22 mouse cellular contexts compared by ENCODE assay signal in genomic region chr3:107733329-107733728, GRCm38 (mm10). TPM values are rescaled to one million over a fixed set of nuclear protein-coding genes. Genes with fewer than 3 reads are reported as not detected.
DNase-seq lines count a peak whose midpoint lies in the region; ATAC-seq and TF ChIP-seq lines count a peak whose summit lies in the region.
"Had no signal": no experiment of that assay in that cellular context is flagged by ENCODE, and none has a peak within 500 bp of the region (broad histone marks: within the 10 kb centered on the region; RNA-seq: fewer than 3 reads in every experiment).

No protein-coding gene starts in this region.

- H3K27ac ChIP-seq in heart, postnatal 0 days (ENCODE audit: low read depth), result no peak overlapping the region
- H3K27ac ChIP-seq in heart, embryonic 11.5 days (ENCODE audit: low read depth, low read length), result no peak overlapping the region
- no peak overlapping the region for H3K27ac ChIP-seq in lung, embryonic 14.5 days (ENCODE audit: low read depth)
- H3K27ac ChIP-seq in forebrain, embryonic 12.5 days, result no peak overlapping the region
- H3K27ac ChIP-seq: forebrain, embryonic 15.5 days; gastrocnemius, adult 2 months; hindbrain, embryonic 12.5 days; hindbrain, embryonic 15.5 days had no signal

- H3K27me3 ChIP-seq in heart, postnatal 0 days (ENCODE audit: control insufficient read depth, insufficient read depth, low read length), result no peaks in the 10 kb centered on the region
- no peaks in the 10 kb centered on the region for H3K27me3 ChIP-seq in heart, embryonic 11.5 days (ENCODE audit: control insufficient read depth, insufficient read depth, low read length)
- no peaks in the 10 kb centered on the region for H3K27me3 ChIP-seq in lung, embryonic 14.5 days (ENCODE audit: insufficient read depth, low read length)
- no peaks in the 10 kb centered on the region for H3K27me3 ChIP-seq in forebrain, embryonic 12.5 days
- H3K27me3 ChIP-seq: forebrain, embryonic 15.5 days; hindbrain, embryonic 12.5 days; hindbrain, embryonic 15.5 days had no signal

- H3K4me2 ChIP-seq in heart, postnatal 0 days (ENCODE audit: low read depth, low read length), result no peak overlapping the region
- H3K4me2 ChIP-seq in heart, embryonic 11.5 days, result no peak overlapping the region
- H3K4me2 ChIP-seq in lung, embryonic 14.5 days, result no peak overlapping the region
- no peak overlapping the region for H3K4me2 ChIP-seq in forebrain, embryonic 12.5 days
- H3K4me2 ChIP-seq: forebrain, embryonic 15.5 days; hindbrain, embryonic 12.5 days; hindbrain, embryonic 15.5 days had no signal

- H3K4me3 ChIP-seq in heart, postnatal 0 days (ENCODE audit: low read depth, low read length), result no peak overlapping the region
- H3K4me3 ChIP-seq in heart, embryonic 11.5 days (ENCODE audit: low read depth, low read length), result no peak overlapping the region
- H3K4me3 ChIP-seq in lung, embryonic 14.5 days (ENCODE audit: low read depth, low read length), result no peak overlapping the region
- no peak overlapping the region for H3K4me3 ChIP-seq in lung, adult 2 months (replicated peaks; ENCODE audit: extremely low read depth, low read depth, low read length)
- no peak overlapping the region for H3K4me3 ChIP-seq in forebrain, embryonic 12.5 days (replicated peaks)
- H3K4me3 ChIP-seq: forebrain, embryonic 15.5 days; gastrocnemius, adult 2 months; hindbrain, embryonic 12.5 days; hindbrain, embryonic 15.5 days had no signal

- no peaks in the 10 kb centered on the region for H3K9me3 ChIP-seq in heart, postnatal 0 days (replicated peaks; ENCODE audit: control insufficient read depth, low read length)
- no peaks in the 10 kb centered on the region for H3K9me3 ChIP-seq in heart, embryonic 11.5 days (replicated peaks; ENCODE audit: control insufficient read depth, low read length)
- no peaks in the 10 kb centered on the region for H3K9me3 ChIP-seq in lung, embryonic 14.5 days (ENCODE audit: low read depth, low read length)
- no peaks in the 10 kb centered on the region for H3K9me3 ChIP-seq in forebrain, embryonic 12.5 days
- H3K9me3 ChIP-seq: forebrain, embryonic 15.5 days; hindbrain, embryonic 12.5 days; hindbrain, embryonic 15.5 days had no signal

- TF ChIP-seq POLR2A in lung, adult 2 months (IDR thresholded peaks at IDR 0.05; ENCODE audit: borderline replicate concordance, extremely low read depth, low read depth, low read length), result no peak

- no peaks in the 10 kb centered on the region for H3K36me3 ChIP-seq in heart, postnatal 0 days (replicated peaks; ENCODE audit: control insufficient read depth, insufficient read depth, low read length)
- H3K36me3 ChIP-seq in heart, embryonic 11.5 days (ENCODE audit: control insufficient read depth, insufficient read depth, low read length), result no peaks in the 10 kb centered on the region
- H3K36me3 ChIP-seq in lung, embryonic 14.5 days (ENCODE audit: insufficient read depth), result no peaks in the 10 kb centered on the region
- H3K36me3 ChIP-seq in forebrain, embryonic 12.5 days (replicated peaks), result no peaks in the 10 kb centered on the region
- H3K36me3 ChIP-seq: forebrain, embryonic 15.5 days; hindbrain, embryonic 12.5 days; hindbrain, embryonic 15.5 days had no signal

- DNase-seq in frontal cortex, postnatal 36 days (ENCODE audit: low spot score in 2 of 2), result no peak
- DNase-seq in heart, postnatal 0 days (ENCODE audit: low spot score), result peak; percentile 55
- DNase-seq in lung, embryonic 14.5 days, result peak; percentile 24
- DNase-seq in lung, adult 2 months, result no peak
- no peak for DNase-seq in T-cell, adult 2 months (ENCODE audit: low spot score)
- DNase-seq: adrenal gland, postnatal 10 days; adrenal gland, postnatal 36 days; B cell, adult 2 months; cerebellum, adult 18-20 months; cerebellum, adult 9-10 months; cerebellum, postnatal 14 days; gastrocnemius, adult 2 months; gastrocnemius, postnatal 14 days; heart, postnatal 14 days had no signal

- H3K4me1 ChIP-seq in heart, postnatal 0 days (ENCODE audit: control insufficient read depth, insufficient read depth), result peaks cover 8% of the 10 kb centered on the region; the same call in 1 of the 2 replicates
- H3K4me1 ChIP-seq in heart, embryonic 11.5 days (ENCODE audit: control insufficient read depth, insufficient read depth, low read length), result no peaks in the 10 kb centered on the region
- no peaks in the 10 kb centered on the region for H3K4me1 ChIP-seq in lung, embryonic 14.5 days (ENCODE audit: insufficient read depth)
- H3K4me1 ChIP-seq in lung, adult 2 months (ENCODE audit: control insufficient read depth, insufficient read depth, low read length), result no peaks in the 10 kb centered on the region
- H3K4me1 ChIP-seq in forebrain, embryonic 12.5 days, result no peaks in the 10 kb centered on the region
- H3K4me1 ChIP-seq: forebrain, embryonic 15.5 days; hindbrain, embryonic 12.5 days; hindbrain, embryonic 15.5 days had no signal

- TF ChIP-seq EP300 in heart, postnatal 0 days (IDR thresholded peaks at IDR 0.05; ENCODE audit: low read depth), result no peak

- no peak overlapping the region for H3K9ac ChIP-seq in heart, postnatal 0 days (replicated peaks; ENCODE audit: low read depth, low read length)
- no peak overlapping the region for H3K9ac ChIP-seq in heart, embryonic 11.5 days (ENCODE audit: low read depth, low read length)
- no peak overlapping the region for H3K9ac ChIP-seq in lung, embryonic 14.5 days
- no peak overlapping the region for H3K9ac ChIP-seq in forebrain, embryonic 12.5 days
- H3K9ac ChIP-seq: forebrain, embryonic 15.5 days; hindbrain, embryonic 12.5 days; hindbrain, embryonic 15.5 days had no signal

- 69% methylated on average over 1 of the region's 1 CpGs for WGBS in heart, postnatal 0 days
- WGBS in heart, embryonic 11.5 days (ENCODE audit: insufficient replicate concordance), result 83% methylated on average over 1 of the region's 1 CpGs
- WGBS in lung, embryonic 14.5 days, result 71% methylated on average over 1 of the region's 1 CpGs
- whole genome bisulfite sequencing in lung, adult 2 months, result 89% methylated on average over 1 of the region's 1 CpGs
- 90% methylated on average over 1 of the region's 1 CpGs for WGBS in forebrain, embryonic 12.5 days

- TF ChIP-seq CTCF in heart, postnatal 0 days (IDR thresholded peaks at IDR 0.05; ENCODE audit: low read depth), result no peak
- no peak for TF ChIP-seq CTCF in lung, embryonic 14.5 days (IDR thresholded peaks at IDR 0.05; ENCODE audit: low read depth)
- no peak for TF ChIP-seq CTCF in lung, adult 2 months (IDR thresholded peaks at IDR 0.05; ENCODE audit: insufficient read depth, low read length)

- peak; percentile 50; the same call in 1 of the 2 replicates for ATAC-seq in frontal cortex, adult (ENCODE audit: low TSS enrichment)
- ATAC-seq in heart, postnatal 0 days (ENCODE audit: insufficient read depth, low read depth), result no peak; the same call in 1 of the 2 replicates
- ATAC-seq in heart, embryonic 11.5 days (replicated peaks; ENCODE audit: insufficient number of reproducible peaks, low FRiP score, low TSS enrichment), result no peak
- ATAC-seq in lung, embryonic 14.5 days (ENCODE audit: insufficient read depth), result peak; percentile 28; the same call in 1 of the 2 replicates
- no peak for ATAC-seq in forebrain, embryonic 12.5 days (ENCODE audit: low FRiP score)
- ATAC-seq: CD4-positive, CD25-positive, alpha-beta regulatory T cell, adult 4 months; forebrain, embryonic 15.5 days; intestine, postnatal 0 days had no signal

RNA-seq across cellular contexts. Expression of gene Csf1, which starts 26.9 kb away (rescaled TPM):
- 18.2 and 23.6 TPM in 2 replicates for total RNA-seq in heart, postnatal 0 days (2014; rRNA removed; ENCODE audit: low replicate concordance)
- polyA plus RNA-seq in heart, postnatal 0 days (2015; fragmentation: Nextera tagmentation; extraction: Ambion mirVana), result 7.7 and 8.1 TPM in 2 replicates
- polyA plus RNA-seq in heart, embryonic 11.5 days (2014; fragmentation: Nextera tagmentation; extraction: Ambion mirVana), result 10.7 and 11.0 TPM in 2 replicates
- polyA plus RNA-seq in lung, embryonic 14.5 days (2014; fragmentation: Nextera tagmentation; extraction: Ambion mirVana), result 9.3 and 12.9 TPM in 2 replicates
- 27.8 and 32.5 TPM in 2 replicates for polyA plus RNA-seq in lung, adult 2 months (2012; rRNA removed)
- polyA plus RNA-seq in forebrain, embryonic 12.5 days (2016; fragmentation: Nextera tagmentation; extraction: Ambion mirVana), result 6.1 and 8.3 TPM in 2 replicates

RNA-seq across cellular contexts. Expression of gene Ahcyl1, which starts 37.0 kb away (rescaled TPM):
- total RNA-seq in heart, postnatal 0 days (2014; rRNA removed; ENCODE audit: low replicate concordance), result 19.2 and 32.0 TPM in 2 replicates
- 39.4 and 43.3 TPM in 2 replicates for polyA plus RNA-seq in heart, postnatal 0 days (2015; fragmentation: Nextera tagmentation; extraction: Ambion mirVana)
- polyA plus RNA-seq in heart, embryonic 11.5 days (2014; fragmentation: Nextera tagmentation; extraction: Ambion mirVana), result 56.1 and 68.1 TPM in 2 replicates
- polyA plus RNA-seq in lung, embryonic 14.5 days (2014; fragmentation: Nextera tagmentation; extraction: Ambion mirVana), result 106 and 107 TPM in 2 replicates
- polyA plus RNA-seq in lung, adult 2 months (2012; rRNA removed), result 33.7 and 53.1 TPM in 2 replicates
- polyA plus RNA-seq in forebrain, embryonic 12.5 days (2016; fragmentation: Nextera tagmentation; extraction: Ambion mirVana), result 124 and 130 TPM in 2 replicates

Comparison
In these comparisons a context has a peak if more than half of its experiments do, and no peak if none do; other contexts are left out.
1. DNase-seq: peak in heart, postnatal 0 days (single experiment) and lung, embryonic 14.5 days (single experiment); none in frontal cortex, postnatal 36 days (0 of 2), lung, adult 2 months (single experiment) and T-cell, adult 2 months (single experiment).
2. ATAC-seq: peak in frontal cortex, adult (single experiment) and lung, embryonic 14.5 days (single experiment); none in heart, postnatal 0 days (single experiment), heart, embryonic 11.5 days (single experiment) and forebrain, embryonic 12.5 days (single experiment).